ENCODE assay signal across 13 mouse cellular contexts in the genomic region with DNA sequence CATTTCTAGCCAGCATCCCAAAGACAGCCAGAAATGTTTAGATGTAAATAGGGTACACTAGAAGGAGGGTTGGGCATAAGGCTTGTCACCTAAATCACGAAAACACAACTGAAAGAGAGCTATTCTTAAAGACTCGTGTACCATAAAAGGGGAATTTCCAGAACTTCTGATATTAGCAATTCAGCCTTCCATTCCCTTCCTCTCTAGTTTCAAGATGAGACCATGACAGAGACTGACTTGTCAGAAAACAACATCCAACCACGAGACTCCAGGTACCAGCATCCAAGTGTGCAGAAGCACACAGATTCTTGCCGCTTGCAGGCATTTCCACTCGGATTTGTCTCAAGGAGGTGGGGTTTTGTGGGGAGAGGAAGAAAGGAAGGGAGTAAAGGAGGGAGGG.
"Had no signal": no experiment of that assay in that cellular context is flagged by ENCODE, and none has a peak within 500 bp of the region (broad histone marks: within the 10 kb centered on the region; RNA-seq: fewer than 3 reads in every experiment).

No protein-coding gene starts in this region.

- H3K27me3 ChIP-seq: limb, embryonic 12.5 days; midbrain, embryonic 12.5 days; neural tube, embryonic 13.5 days had no signal

- H3K27ac ChIP-seq: limb, embryonic 12.5 days; liver, embryonic 14.5 days; midbrain, embryonic 12.5 days; neural tube, embryonic 13.5 days had no signal

- H3K4me1 ChIP-seq: midbrain, embryonic 12.5 days had no signal

- H3K4me3 ChIP-seq: limb, embryonic 12.5 days; midbrain, embryonic 12.5 days; neural tube, embryonic 13.5 days had no signal

- H3K9me3 ChIP-seq: limb, embryonic 12.5 days; midbrain, embryonic 12.5 days; neural tube, embryonic 13.5 days had no signal

- ATAC-seq: intestine, postnatal 0 days; midbrain, embryonic 16.5 days had no signal

- H3K9ac ChIP-seq: limb, embryonic 12.5 days; liver, embryonic 14.5 days; midbrain, embryonic 12.5 days; neural tube, embryonic 13.5 days had no signal

- DNase-seq: kidney, postnatal 14 days; layer of hippocampus, adult 9-11 months; layer of hippocampus, postnatal 36 days; lung, adult 18-20 months; right cerebral cortex, adult 18-20 months; spleen, adult 18-20 months; thymus, postnatal 36 days had no signal

- H3K36me3 ChIP-seq: limb, embryonic 12.5 days; midbrain, embryonic 12.5 days; neural tube, embryonic 13.5 days had no signal

- H3K4me2 ChIP-seq: limb, embryonic 12.5 days; midbrain, embryonic 12.5 days; neural tube, embryonic 13.5 days had no signal
